Mouse (Mus musculus): Measurements from ENCODE around the gene Peak1. TPM values are rescaled to one million over a fixed set of nuclear protein-coding genes. Genes with fewer than 3 reads are reported as not detected.

Peak1 gene
- total and polyA plus RNA-seq, 3 experiments, result 10.4 to 37.8 (median 37.5) TPM

GRCm38 (mm10) chr9:56244336-56244735 is 173.5 kb downstream of the Peak1 start:
- peaks cover 12% of the 10 kb centered on the region for H3K36me3 ChIP-seq (ENCODE audit: control insufficient read depth, insufficient read depth, low read length)
- TF ChIP-seq EP300 (IDR thresholded peaks at IDR 0.05; ENCODE audit: insufficient read depth, low read depth, low read length) (no peak), CTCF (IDR thresholded peaks at IDR 0.05) (no peak), POLR2A (IDR thresholded peaks at IDR 0.05; ENCODE audit: insufficient read depth, low read depth, low read length) (no peak)
- no peak overlapping the region for H3K4me3 ChIP-seq
- intact Hi-C loops (cut with DNase I), result no loop called here
- peaks cover 2% of the 10 kb centered on the region for H3K4me1 ChIP-seq (ENCODE audit: control insufficient read depth, insufficient read depth, low read length)
- WGBS, result 91% methylated on average over 8 of the region's 8 CpGs
- H3K9ac ChIP-seq (ENCODE audit: low read depth, low read length), result no peak overlapping the region
- H3K79me2 ChIP-seq (replicated peaks; ENCODE audit: control insufficient read depth, insufficient read depth, low read length), result no peaks in the 10 kb centered on the region
- DNase-seq, result no peak
- no peak overlapping the region for H3K27ac ChIP-seq
- no peaks in the 10 kb centered on the region for H3K27me3 ChIP-seq (ENCODE audit: control insufficient read depth, insufficient read depth, low read length)

- Histone ChIP-seq H3K27me3 (ENCODE audit: control insufficient read depth, insufficient read depth, low read length) (no peaks in the 10 kb centered on the region), H3K4me1 (ENCODE audit: control insufficient read depth, insufficient read depth, low read length) (peaks cover 2% of the 10 kb centered on the region), H3K9ac (ENCODE audit: low read depth, low read length) (no peak overlapping the region), H3K36me3 (ENCODE audit: control insufficient read depth, insufficient read depth, low read length) (peaks cover 12% of the 10 kb centered on the region), H3K4me3 (no peak overlapping the region), H3K79me2 (replicated peaks; ENCODE audit: control insufficient read depth, insufficient read depth, low read length) (no peaks in the 10 kb centered on the region), H3K27ac (no peak overlapping the region)
- intact Hi-C loops (cut with DNase I), result no loop called here
- no peak for TF ChIP-seq POLR2A (IDR thresholded peaks at IDR 0.05; ENCODE audit: insufficient read depth, low read depth, low read length)
- no peak for TF ChIP-seq EP300 (IDR thresholded peaks at IDR 0.05; ENCODE audit: insufficient read depth, low read depth, low read length)
- TF ChIP-seq CTCF (IDR thresholded peaks at IDR 0.05), result no peak
- WGBS, result 83% methylated on average over 7 of the region's 7 CpGs
- no peak for DNase-seq
Measured at GRCm38 (mm10) chr9:56243885-56244284, 174.0 kb downstream of the Peak1 start.

- H3K4me1 ChIP-seq (ENCODE audit: control insufficient read depth, insufficient read depth, low read length), result no peaks in the 10 kb centered on the region
- H3K9ac ChIP-seq (ENCODE audit: low read depth, low read length), result no peak overlapping the region
- WGBS, result 73% methylated on average over 3 of the region's 3 CpGs
- no peak overlapping the region for H3K4me3 ChIP-seq
- DNase-seq, result no peak
- no peak overlapping the region for H3K27ac ChIP-seq
- no peak for TF ChIP-seq EP300 (IDR thresholded peaks at IDR 0.05; ENCODE audit: insufficient read depth, low read depth, low read length)
- TF ChIP-seq CTCF (IDR thresholded peaks at IDR 0.05), result no peak
- no peak for TF ChIP-seq POLR2A (IDR thresholded peaks at IDR 0.05; ENCODE audit: insufficient read depth, low read depth, low read length)
- no peaks in the 10 kb centered on the region for H3K79me2 ChIP-seq (replicated peaks; ENCODE audit: control insufficient read depth, insufficient read depth, low read length)
- H3K27me3 ChIP-seq (ENCODE audit: control insufficient read depth, insufficient read depth, low read length), result no peaks in the 10 kb centered on the region
- intact Hi-C loops (cut with DNase I), result no loop called here
- peaks cover 6% of the 10 kb centered on the region for H3K36me3 ChIP-seq (ENCODE audit: control insufficient read depth, insufficient read depth, low read length)
Measured at GRCm38 (mm10) chr9:56242686-56243085, 175.2 kb downstream of the Peak1 start.

- Histone ChIP-seq H3K36me3 (ENCODE audit: control insufficient read depth, insufficient read depth, low read length) (peaks cover 6% of the 10 kb centered on the region), H3K79me2 (replicated peaks; ENCODE audit: control insufficient read depth, insufficient read depth, low read length) (no peaks in the 10 kb centered on the region), H3K27ac (no peak overlapping the region), H3K4me1 (ENCODE audit: control insufficient read depth, insufficient read depth, low read length) (no peaks in the 10 kb centered on the region), H3K9ac (ENCODE audit: low read depth, low read length) (no peak overlapping the region), H3K27me3 (ENCODE audit: control insufficient read depth, insufficient read depth, low read length) (no peaks in the 10 kb centered on the region), H3K4me3 (no peak overlapping the region)
- intact Hi-C loops (cut with DNase I), result no loop called here
- DNase-seq, result no peak
- WGBS, result 93% methylated on average over 5 of the region's 5 CpGs
- no peak for TF ChIP-seq CTCF (IDR thresholded peaks at IDR 0.05)
- no peak for TF ChIP-seq EP300 (IDR thresholded peaks at IDR 0.05; ENCODE audit: insufficient read depth, low read depth, low read length)
- no peak for TF ChIP-seq POLR2A (IDR thresholded peaks at IDR 0.05; ENCODE audit: insufficient read depth, low read depth, low read length)
Measured at GRCm38 (mm10) chr9:56241076-56241475, 176.8 kb downstream of the Peak1 start.

- no peaks in the 10 kb centered on the region for H3K27me3 ChIP-seq (ENCODE audit: control insufficient read depth, insufficient read depth, low read length)
- no peak for TF ChIP-seq EP300 (IDR thresholded peaks at IDR 0.05; ENCODE audit: insufficient read depth, low read depth, low read length)
- no peak for TF ChIP-seq POLR2A (IDR thresholded peaks at IDR 0.05; ENCODE audit: insufficient read depth, low read depth, low read length)
- no peak for TF ChIP-seq CTCF (IDR thresholded peaks at IDR 0.05)
- H3K9ac ChIP-seq (ENCODE audit: low read depth, low read length), result no peak overlapping the region
- H3K4me3 ChIP-seq, result no peak overlapping the region
- no peak overlapping the region for H3K27ac ChIP-seq
- no peak for DNase-seq
- intact Hi-C loops (cut with DNase I), result no loop called here
- WGBS, result 26% methylated on average over 6 of the region's 6 CpGs
- no peaks in the 10 kb centered on the region for H3K79me2 ChIP-seq (replicated peaks; ENCODE audit: control insufficient read depth, insufficient read depth, low read length)
- H3K36me3 ChIP-seq (ENCODE audit: control insufficient read depth, insufficient read depth, low read length), result peaks cover 30% of the 10 kb centered on the region
- peaks cover 5% of the 10 kb centered on the region for H3K4me1 ChIP-seq (ENCODE audit: control insufficient read depth, insufficient read depth, low read length)
Measured at GRCm38 (mm10) chr9:56235871-56236298, 182.0 kb downstream of the Peak1 start.

- H3K79me2 ChIP-seq (replicated peaks; ENCODE audit: control insufficient read depth, insufficient read depth, low read length), result no peaks in the 10 kb centered on the region
- WGBS, result 80% methylated on average over 5 of the region's 5 CpGs
- no peak overlapping the region for H3K4me3 ChIP-seq
- DNase-seq, result no peak
- H3K27me3 ChIP-seq (ENCODE audit: control insufficient read depth, insufficient read depth, low read length), result no peaks in the 10 kb centered on the region
- H3K36me3 ChIP-seq (ENCODE audit: control insufficient read depth, insufficient read depth, low read length), result peaks cover 31% of the 10 kb centered on the region
- intact Hi-C loops (cut with DNase I), result no loop called here
- H3K9ac ChIP-seq (ENCODE audit: low read depth, low read length), result no peak overlapping the region
- peaks cover 8% of the 10 kb centered on the region for H3K4me1 ChIP-seq (ENCODE audit: control insufficient read depth, insufficient read depth, low read length)
- H3K27ac ChIP-seq, result no peak overlapping the region
- no peak for TF ChIP-seq EP300 (IDR thresholded peaks at IDR 0.05; ENCODE audit: insufficient read depth, low read depth, low read length)
- no peak for TF ChIP-seq POLR2A (IDR thresholded peaks at IDR 0.05; ENCODE audit: insufficient read depth, low read depth, low read length)
- no peak for TF ChIP-seq CTCF (IDR thresholded peaks at IDR 0.05)
Measured at GRCm38 (mm10) chr9:56235281-56235680, 182.6 kb downstream of the Peak1 start.
